Mouse (Mus musculus) liver, embryonic 14.5 days (tissue): ENCODE results near the gene Kcnt2. TPM values are rescaled to one million over a fixed set of nuclear protein-coding genes. Genes with fewer than 3 reads are reported as not detected.

Experiments used
- ATAC-seq: fragments of 200-750 bp; cut with Nextera tagmentation; 2 replicates; pipeline ENCODE4 v1.8.0; 2017; ENCODE audit warnings: moderate number of reproducible peaks, mild to moderate bottlenecking, moderate library complexity; ENCODE audit not compliant: insufficient read depth
- DNase-seq, 3 experiments: peaks; one replicate each; pipeline ENCODE4 v3.0.0-alpha.2; 2012 to 2013; ENCODE audit warnings: low read depth in 3 of 3, low spot score in 3 of 3
- H3K27ac ChIP-seq: fragments of 300-500 bp; sonication (generic); 2 replicates; pipeline ENCODE4 v1.5.1; 2014; ENCODE audit warnings: moderate library complexity, mild to moderate bottlenecking, control low read depth, inconsistent platforms
- H3K27me3 ChIP-seq: fragments of 300-500 bp; sonication (generic); 2 replicates; pipeline ENCODE4 v1.6.1; 2014; ENCODE audit warnings: mild to moderate bottlenecking, low read length, moderate library complexity; ENCODE audit not compliant: control insufficient read depth, insufficient read depth
- H3K36me3 ChIP-seq: fragments of 300-500 bp; sonication (generic); replicated peaks from 2 replicates; pipeline ENCODE4 v1.6.1; 2014; ENCODE audit warnings: low read depth; ENCODE audit not compliant: control insufficient read depth, insufficient read depth
- H3K4me1 ChIP-seq, 2 experiments: fragments of 200-500 bp in 1 of 2; fragments of 300-500 bp in 1 of 2; sonication (generic) in 1 of 2; replicated peaks; 2 replicates each; pipeline ENCODE4 v1.6.1; 2012 to 2014; ENCODE audit warnings: antibody characterized with exemption in 1 of 2, inconsistent platforms in 1 of 2, low read length in 1 of 2; ENCODE audit not compliant: control insufficient read depth in 2 of 2, insufficient read depth in 2 of 2
- H3K4me2 ChIP-seq: fragments of 300-500 bp; sonication (generic); 2 replicates; pipeline ENCODE4 v1.6.1; 2014; ENCODE audit warnings: low read depth, mild to moderate bottlenecking, control low read depth, moderate library complexity
- H3K4me3 ChIP-seq, 2 experiments: fragments of 200-500 bp in 1 of 2; fragments of 300-500 bp in 1 of 2; sonication (generic) in 1 of 2; 2 replicates each; pipeline ENCODE4 v1.5.1; 2012 to 2014; ENCODE audit warnings: low read depth in 2 of 2, low read length in 2 of 2, mild to moderate bottlenecking in 2 of 2, control low read depth in 1 of 2, inconsistent platforms in 1 of 2, moderate library complexity in 1 of 2; ENCODE audit not compliant: insufficient read depth in 1 of 2
- H3K9ac ChIP-seq: fragments of 300-500 bp; sonication (generic); replicated peaks from 2 replicates; pipeline ENCODE4 v1.6.1; 2014; ENCODE audit warnings: mild to moderate bottlenecking, control low read depth, moderate library complexity
- H3K9me3 ChIP-seq: fragments of 300-500 bp; sonication (generic); 2 replicates; pipeline ENCODE4 v1.6.1; 2016; ENCODE audit warnings: low read length, mixed read lengths; ENCODE audit not compliant: control insufficient read depth
- CTCF ChIP-seq: IDR thresholded peaks from 2 replicates; pipeline ENCODE4 v1.5.1; 2016; ENCODE audit warnings: antibody characterized with exemption, low read depth, control low read depth
- EP300 ChIP-seq: IDR thresholded peaks from 2 replicates; pipeline ENCODE4 v1.6.1; 2016; ENCODE audit warnings: antibody characterized with exemption, low read depth
- WGBS: fragments of 180-500 bp; shearing (Covaris S2); extraction: QIAGEN DNeasy Blood & Tissue Kit; methylation state at CpG from one replicate; pipeline ENCODE4 v1.1.7; 2014; ENCODE audit not compliant: insufficient replicate concordance; 5-methylcytosine and 5-hydroxymethylcytosine counted together
- polyA plus RNA-seq, 2 experiments: library from polyadenylated mRNA; depleted of rRNA in 1 of 2; stranded (reverse) in 1 of 2; unstranded in 1 of 2; fragments of >200 nt; fragmentation: Nextera tagmentation in 1 of 2; extraction: Ambion mirVana in 1 of 2; gene quantifications; 2 replicates each; pipeline versions ENCODE4 v1.2.1 to v1.2.3; 2012 to 2014

The Kcnt2 gene
- polyA plus RNA-seq, 2 experiments: 0.04 to 0.07 TPM

- H3K27me3 ChIP-seq: no peaks in the 10 kb centered on the region
- no peak for TF ChIP-seq EP300
- TF ChIP-seq CTCF: no peak
- H3K36me3 ChIP-seq: no peaks in the 10 kb centered on the region
- DNase-seq: no peak
- no peak overlapping the region for H3K4me3 ChIP-seq
- H3K9me3 ChIP-seq: no peaks in the 10 kb centered on the region
- H3K4me1 ChIP-seq: no peaks in the 10 kb centered on the region
- H3K4me2 ChIP-seq: no peak overlapping the region
- H3K27ac ChIP-seq: no peak overlapping the region
- no peak for ATAC-seq
- H3K9ac ChIP-seq: no peak overlapping the region
- 34% methylated on average over 7 of the region's 7 CpGs for WGBS
Measured at GRCm38 (mm10) chr1:140572141-140572540, 326.2 kb downstream of the Kcnt2 start.

DNA sequence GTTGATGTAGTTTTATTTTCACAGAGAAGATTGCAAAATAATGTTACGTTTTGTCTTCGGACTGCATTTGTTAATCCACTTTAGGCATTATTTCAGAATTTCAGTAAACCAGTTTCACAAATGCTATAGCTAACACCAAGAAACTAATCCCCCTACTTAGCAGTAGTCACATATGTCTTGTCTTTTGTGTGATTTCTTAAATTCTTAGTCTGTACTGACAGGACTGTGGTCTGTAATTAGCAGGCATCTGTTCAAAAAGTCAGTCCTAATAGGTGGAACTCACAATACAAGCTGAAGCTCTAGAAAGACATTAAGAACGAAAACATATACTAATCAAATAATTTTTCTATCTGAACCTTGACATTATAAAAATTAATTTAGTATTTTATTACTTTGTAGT, 332.6 kb downstream of the Kcnt2 start:
- 58% methylated on average over 3 of the region's 3 CpGs for WGBS
- no peak overlapping the region for H3K4me3 ChIP-seq
- TF ChIP-seq EP300: no peak
- TF ChIP-seq CTCF: no peak
- H3K36me3 ChIP-seq: no peaks in the 10 kb centered on the region
- no peak overlapping the region for H3K9ac ChIP-seq
- no peaks in the 10 kb centered on the region for H3K27me3 ChIP-seq
- DNase-seq (no peak), ATAC-seq (no peak)
- H3K4me1 ChIP-seq: no peaks in the 10 kb centered on the region
- no peak overlapping the region for H3K4me2 ChIP-seq
- H3K9me3 ChIP-seq: no peaks in the 10 kb centered on the region
- no peak overlapping the region for H3K27ac ChIP-seq

GRCm38 (mm10) chr1:140588302-140588701, 342.3 kb downstream of the Kcnt2 start:
- H3K4me1 ChIP-seq: no peaks in the 10 kb centered on the region
- WGBS: 54% methylated on average over 3 of the region's 3 CpGs
- no peak overlapping the region for H3K4me2 ChIP-seq
- H3K9me3 ChIP-seq: no peaks in the 10 kb centered on the region
- no peak overlapping the region for H3K27ac ChIP-seq
- no peaks in the 10 kb centered on the region for H3K27me3 ChIP-seq
- no peak for ATAC-seq
- TF ChIP-seq CTCF (no peak), EP300 (no peak)
- no peak for DNase-seq
- no peaks in the 10 kb centered on the region for H3K36me3 ChIP-seq
- H3K9ac ChIP-seq: no peak overlapping the region
- no peak overlapping the region for H3K4me3 ChIP-seq

DNA sequence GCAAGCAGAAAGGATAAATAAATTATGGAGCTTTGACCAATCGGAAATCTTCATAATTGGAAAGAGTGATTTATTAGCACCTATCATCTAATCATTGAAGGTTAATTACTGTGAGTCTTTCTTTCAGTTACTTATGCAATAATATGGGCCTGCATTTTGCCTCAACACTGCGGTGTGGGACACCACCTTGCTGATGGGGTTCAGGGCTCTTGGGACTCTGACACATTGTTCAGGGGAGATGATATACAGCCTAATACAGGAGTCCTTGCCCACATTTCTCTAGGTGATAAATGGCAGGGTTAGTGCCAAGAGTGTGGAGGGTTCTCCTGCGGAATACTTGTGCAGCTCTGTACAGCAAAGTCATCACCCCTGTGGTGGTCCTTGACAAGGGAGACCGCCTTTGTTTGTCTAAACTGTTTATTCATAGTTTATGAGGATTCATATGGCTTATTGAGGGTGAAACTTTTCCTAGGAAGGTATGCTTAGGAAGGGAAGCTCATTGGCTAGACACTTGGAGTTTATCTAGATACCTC, 362.9 kb downstream of the Kcnt2 start:
- H3K9me3 ChIP-seq: no peaks in the 10 kb centered on the region
- no peaks in the 10 kb centered on the region for H3K36me3 ChIP-seq
- TF ChIP-seq EP300 (no peak), CTCF (no peak)
- no peaks in the 10 kb centered on the region for H3K4me1 ChIP-seq
- H3K4me2 ChIP-seq: no peak overlapping the region
- H3K9ac ChIP-seq: no peak overlapping the region
- 69% methylated on average over 4 of the region's 4 CpGs for WGBS
- no peaks in the 10 kb centered on the region for H3K27me3 ChIP-seq
- ATAC-seq (no peak), DNase-seq (no peak)
- no peak overlapping the region for H3K27ac ChIP-seq
- H3K4me3 ChIP-seq: no peak overlapping the region

DNA sequence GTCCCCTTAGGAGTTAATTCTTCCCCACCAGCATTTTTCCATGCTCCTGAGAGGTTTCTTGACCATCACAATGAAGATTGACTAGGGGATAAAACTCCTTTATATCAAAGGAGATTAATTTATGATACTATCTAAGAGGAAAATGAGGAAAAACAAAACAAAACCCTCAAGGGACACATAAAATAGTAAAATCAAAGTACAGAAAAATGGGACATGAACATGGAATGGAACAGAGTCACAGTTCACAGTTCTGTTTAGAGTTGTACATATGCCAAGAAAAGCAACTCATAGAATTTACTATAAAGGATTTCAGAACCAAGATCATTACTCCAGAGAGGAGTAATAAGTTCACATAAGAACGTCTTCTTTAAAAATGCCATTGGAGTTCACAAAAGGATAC, 367.1 kb downstream of the Kcnt2 start:
- Histone ChIP-seq H3K4me2 (no peak overlapping the region), H3K4me3 (no peak overlapping the region), H3K9me3 (no peaks in the 10 kb centered on the region), H3K9ac (no peak overlapping the region), H3K36me3 (no peaks in the 10 kb centered on the region), H3K27me3 (no peaks in the 10 kb centered on the region), H3K4me1 (no peaks in the 10 kb centered on the region), H3K27ac (no peak overlapping the region)
- DNase-seq (no peak), ATAC-seq (no peak)
- 64% methylated on average over 1 of the region's 1 CpGs for WGBS
- no peak for TF ChIP-seq CTCF
- TF ChIP-seq EP300: no peak
